Mouse (Mus musculus): Measurements from ENCODE around the gene Trpv1.

- TF ChIP-seq CTCF (IDR thresholded peaks at IDR 0.05) (no peak), EP300 (IDR thresholded peaks at IDR 0.05; ENCODE audit: insufficient read depth, low read depth, low read length) (no peak), POLR2A (IDR thresholded peaks at IDR 0.05; ENCODE audit: insufficient read depth, low read depth, low read length) (no peak)
Measured at GRCm38 (mm10) chr11:73185872-73186615, 48.0 kb upstream of the Trpv1 start.
